Mouse (Mus musculus): ENCODE measurements at regions not wholly inside any gene's neighbourhood (a gene's known extent, or its start where the extent isn't known, plus 50 kb on each side); places are given as distances from the start of the nearest gene placed in this dataset.

DNA sequence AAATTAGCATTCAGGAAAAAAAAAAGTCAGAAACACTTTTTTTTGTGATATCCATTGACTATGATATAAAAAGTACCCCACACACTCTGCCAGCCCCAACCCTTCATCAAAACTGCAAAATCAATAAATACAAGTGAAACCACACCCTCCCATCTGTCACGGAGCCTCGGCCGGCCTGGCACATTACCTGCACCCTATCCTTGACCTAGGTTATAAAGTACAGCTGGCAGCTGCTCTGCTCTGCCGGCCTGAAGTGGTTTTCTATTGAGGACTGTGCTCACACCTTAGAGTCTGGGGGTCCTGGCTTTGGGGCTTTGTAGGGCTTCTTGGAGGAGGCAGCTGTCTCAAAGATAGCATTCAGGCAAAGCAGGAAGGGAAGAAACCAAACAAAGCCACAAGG, 120.6 kb upstream of the Arglu1 start:
- Histone ChIP-seq H3K9ac (ENCODE audit: low read depth, low read length) (no peak overlapping the region), H3K9me3 (ENCODE audit: control insufficient read depth, low read length) (no peaks in the 10 kb centered on the region), H3K4me3 (ENCODE audit: low read length) (no peak overlapping the region), H3K4me1 (ENCODE audit: control insufficient read depth, insufficient read depth, low read length) (0 out of 2 replicates have a peak, but pooled peaks cover 7% of the 10 kb centered on the region), H3K27me3 (ENCODE audit: control insufficient read depth, insufficient read depth, low read length) (0 out of 2 replicates have a peak, but pooled peaks cover 3% of the 10 kb centered on the region), H3K4me2 (replicated peaks; ENCODE audit: low read depth, low read length) (no peak overlapping the region), H3K27ac (ENCODE audit: low read depth, low read length) (no peak overlapping the region), H3K36me3 (ENCODE audit: control insufficient read depth, insufficient read depth, low read length) (no peaks in the 10 kb centered on the region)
- 17% methylated on average over 4 of the region's 4 CpGs for WGBS
- ATAC-seq (ENCODE audit: low FRiP score, low TSS enrichment), result 0 out of 2 replicates have a peak, but pooled peaks have one; percentile 20

- no peak overlapping the region for H3K4me3 ChIP-seq (ENCODE audit: low read length)
- H3K9ac ChIP-seq (ENCODE audit: low read depth, low read length), result no peak overlapping the region
- H3K4me2 ChIP-seq (replicated peaks; ENCODE audit: low read depth, low read length), result no peak overlapping the region
- 0 out of 2 replicates have a peak overlapping the region, but pooled peaks have one; percentile 24 for H3K27ac ChIP-seq (ENCODE audit: low read depth, low read length)
- 0 out of 2 replicates have a peak, but pooled peaks cover 3% of the 10 kb centered on the region for H3K27me3 ChIP-seq (ENCODE audit: control insufficient read depth, insufficient read depth, low read length)
- H3K36me3 ChIP-seq (ENCODE audit: control insufficient read depth, insufficient read depth, low read length), result no peaks in the 10 kb centered on the region
- 0 out of 2 replicates have a peak, but pooled peaks cover 7% of the 10 kb centered on the region for H3K4me1 ChIP-seq (ENCODE audit: control insufficient read depth, insufficient read depth, low read length)
- H3K9me3 ChIP-seq (ENCODE audit: control insufficient read depth, low read length), result no peaks in the 10 kb centered on the region
- ATAC-seq (ENCODE audit: low FRiP score, low TSS enrichment), result peak; percentile 94
- WGBS, result 9% methylated on average over 9 of the region's 9 CpGs
Observed at GRCm38 (mm10) chr8:8809835-8810439, 119.6 kb upstream of the Arglu1 start.

- H3K9ac ChIP-seq (ENCODE audit: low read depth, low read length), result no peak overlapping the region
- 0 out of 2 replicates have a peak, but pooled peaks cover 3% of the 10 kb centered on the region for H3K27me3 ChIP-seq (ENCODE audit: control insufficient read depth, insufficient read depth, low read length)
- 0 out of 2 replicates have a peak, but pooled peaks cover 7% of the 10 kb centered on the region for H3K4me1 ChIP-seq (ENCODE audit: control insufficient read depth, insufficient read depth, low read length)
- H3K9me3 ChIP-seq (ENCODE audit: control insufficient read depth, low read length), result no peaks in the 10 kb centered on the region
- ATAC-seq (ENCODE audit: low FRiP score, low TSS enrichment), result no peak
- no peak overlapping the region for H3K4me3 ChIP-seq (ENCODE audit: low read length)
- H3K27ac ChIP-seq (ENCODE audit: low read depth, low read length), result no peak overlapping the region
- no peak overlapping the region for H3K4me2 ChIP-seq (replicated peaks; ENCODE audit: low read depth, low read length)
- no peaks in the 10 kb centered on the region for H3K36me3 ChIP-seq (ENCODE audit: control insufficient read depth, insufficient read depth, low read length)
- 67% methylated on average over 8 of the region's 8 CpGs for whole genome bisulfite sequencing
Observed at GRCm38 (mm10) chr8:8809349-8809748, 119.0 kb upstream of the Arglu1 start.

DNA sequence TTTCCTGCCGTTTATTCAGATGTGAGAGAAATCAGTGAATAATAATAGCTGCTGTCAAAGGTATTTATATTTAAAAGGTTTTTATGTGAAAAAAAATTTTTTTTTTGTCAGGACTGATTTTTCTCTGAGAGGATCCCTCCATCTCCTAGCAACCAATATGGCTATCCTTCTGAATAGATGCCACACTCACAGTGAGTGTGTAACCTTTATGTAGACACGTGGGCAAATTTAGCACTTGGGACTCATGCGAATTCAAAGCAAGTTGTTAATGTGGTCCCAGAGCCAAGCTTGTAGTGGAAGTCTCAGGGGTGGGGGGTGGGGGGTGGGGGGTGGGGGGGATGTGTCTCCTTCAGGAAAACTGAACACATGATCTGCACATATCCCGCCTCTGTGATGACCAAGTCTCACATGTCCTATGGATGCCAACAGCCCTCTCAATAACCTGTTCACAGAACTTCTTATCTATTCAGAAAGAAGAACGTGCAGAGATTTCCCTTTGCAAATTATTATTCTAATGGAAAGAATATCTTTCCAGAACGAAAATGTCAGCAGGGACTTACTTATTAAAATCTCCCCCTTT, 112.5 kb upstream of the Arglu1 start:
- no peaks in the 10 kb centered on the region for H3K4me1 ChIP-seq (ENCODE audit: control insufficient read depth, insufficient read depth, low read length)
- no peaks in the 10 kb centered on the region for H3K36me3 ChIP-seq (ENCODE audit: control insufficient read depth, insufficient read depth, low read length)
- no peaks in the 10 kb centered on the region for H3K9me3 ChIP-seq (ENCODE audit: control insufficient read depth, low read length)
- H3K27me3 ChIP-seq (ENCODE audit: control insufficient read depth, insufficient read depth, low read length), result 0 out of 2 replicates have a peak, but pooled peaks cover 8% of the 10 kb centered on the region
- no peak overlapping the region for H3K27ac ChIP-seq (ENCODE audit: low read depth, low read length)
- H3K9ac ChIP-seq (ENCODE audit: low read depth, low read length), result no peak overlapping the region
- no peak overlapping the region for H3K4me2 ChIP-seq (replicated peaks; ENCODE audit: low read depth, low read length)
- 77% methylated on average over 6 of the region's 6 CpGs for WGBS
- H3K4me3 ChIP-seq (ENCODE audit: low read length), result no peak overlapping the region
- ATAC-seq (ENCODE audit: low FRiP score, low TSS enrichment), result no peak

GRCm38 (mm10) chr8:8802317-8802716, 112.0 kb upstream of the Arglu1 start:
- ATAC-seq (ENCODE audit: low FRiP score, low TSS enrichment), result no peak
- H3K9ac ChIP-seq (ENCODE audit: low read depth, low read length), result no peak overlapping the region
- H3K27me3 ChIP-seq (ENCODE audit: control insufficient read depth, insufficient read depth, low read length), result 0 out of 2 replicates have a peak, but pooled peaks cover 5% of the 10 kb centered on the region
- no peaks in the 10 kb centered on the region for H3K36me3 ChIP-seq (ENCODE audit: control insufficient read depth, insufficient read depth, low read length)
- 60% methylated on average over 5 of the region's 5 CpGs for WGBS
- no peak overlapping the region for H3K27ac ChIP-seq (ENCODE audit: low read depth, low read length)
- no peak overlapping the region for H3K4me2 ChIP-seq (replicated peaks; ENCODE audit: low read depth, low read length)
- no peaks in the 10 kb centered on the region for H3K4me1 ChIP-seq (ENCODE audit: control insufficient read depth, insufficient read depth, low read length)
- no peaks in the 10 kb centered on the region for H3K9me3 ChIP-seq (ENCODE audit: control insufficient read depth, low read length)
- H3K4me3 ChIP-seq (ENCODE audit: low read length), result no peak overlapping the region

DNA sequence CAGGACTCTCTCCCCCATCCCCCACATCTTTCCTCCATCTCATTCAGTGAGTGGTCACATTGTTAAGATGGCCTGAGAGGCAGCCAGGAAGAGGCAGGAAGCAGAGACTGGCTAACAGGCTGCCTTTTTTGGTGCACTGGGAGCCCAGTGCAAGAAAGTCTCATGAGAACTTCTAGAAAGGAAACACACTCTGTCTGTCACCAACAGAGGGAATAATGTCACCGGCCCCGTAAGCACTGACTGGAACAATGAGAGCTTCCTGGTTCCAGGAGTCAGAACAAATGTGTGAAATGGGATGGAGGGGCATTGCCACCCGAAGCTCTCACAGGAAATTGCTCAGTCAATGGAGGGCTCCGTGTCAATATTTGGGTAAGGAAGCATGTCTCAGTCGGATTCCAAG, 111.3 kb upstream of the Arglu1 start:
- WGBS, result 35% methylated on average over 5 of the region's 5 CpGs
- 0 out of 2 replicates have a peak, but pooled peaks cover 6% of the 10 kb centered on the region for H3K27me3 ChIP-seq (ENCODE audit: control insufficient read depth, insufficient read depth, low read length)
- no peak overlapping the region for H3K27ac ChIP-seq (ENCODE audit: low read depth, low read length)

DNA sequence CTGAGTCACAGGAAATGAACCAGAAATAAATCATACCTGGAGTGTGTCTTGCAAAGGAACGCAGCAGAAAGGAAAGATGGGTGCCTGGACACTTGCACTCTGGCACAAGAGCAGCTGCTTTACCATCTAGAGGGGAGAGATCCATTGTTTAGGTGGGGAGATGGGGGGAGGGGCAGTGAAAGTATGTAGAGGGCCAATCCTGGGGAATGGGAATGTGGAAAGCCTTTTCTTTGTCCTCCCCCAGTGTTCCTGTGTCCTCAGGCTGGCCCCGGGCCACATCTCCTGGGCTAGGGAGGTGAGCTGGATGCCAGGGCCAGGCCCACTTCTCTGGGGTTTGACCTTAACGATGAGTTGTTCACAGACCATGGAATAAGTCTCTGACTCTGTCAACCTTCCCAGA, 107.2 kb upstream of the Arglu1 start:
- H3K4me2 ChIP-seq (replicated peaks; ENCODE audit: low read depth, low read length), result no peak overlapping the region
- H3K9ac ChIP-seq (ENCODE audit: low read depth, low read length), result no peak overlapping the region
- H3K4me3 ChIP-seq (ENCODE audit: low read length), result no peak overlapping the region
- peaks cover 4% of the 10 kb centered on the region for H3K4me1 ChIP-seq (ENCODE audit: control insufficient read depth, insufficient read depth, low read length)
- H3K27ac ChIP-seq (ENCODE audit: low read depth, low read length), result no peak overlapping the region
- no peaks in the 10 kb centered on the region for H3K9me3 ChIP-seq (ENCODE audit: control insufficient read depth, low read length)
- 75% methylated on average over 3 of the region's 3 CpGs for WGBS
- ATAC-seq (ENCODE audit: low FRiP score, low TSS enrichment), result no peak
- peaks cover 16% of the 10 kb centered on the region; the same call in 1 of the 2 replicates for H3K27me3 ChIP-seq (ENCODE audit: control insufficient read depth, insufficient read depth, low read length)
- no peaks in the 10 kb centered on the region for H3K36me3 ChIP-seq (ENCODE audit: control insufficient read depth, insufficient read depth, low read length)

More for the DNA sequence above, 111.3 kb upstream of the Arglu1 start:
- H3K36me3 ChIP-seq (ENCODE audit: control insufficient read depth, insufficient read depth, low read length), result no peaks in the 10 kb centered on the region
- ATAC-seq (ENCODE audit: low FRiP score, low TSS enrichment), result no peak
- no peak overlapping the region for H3K4me3 ChIP-seq (ENCODE audit: low read length)
- no peaks in the 10 kb centered on the region for H3K9me3 ChIP-seq (ENCODE audit: control insufficient read depth, low read length)
- no peak overlapping the region for H3K9ac ChIP-seq (ENCODE audit: low read depth, low read length)
- H3K4me1 ChIP-seq (ENCODE audit: control insufficient read depth, insufficient read depth, low read length), result no peaks in the 10 kb centered on the region
- no peak overlapping the region for H3K4me2 ChIP-seq (replicated peaks; ENCODE audit: low read depth, low read length)

GRCm38 (mm10) chr8:8796951-8797350, 106.6 kb upstream of the Arglu1 start:
- ATAC-seq (ENCODE audit: low FRiP score, low TSS enrichment), result no peak

DNA sequence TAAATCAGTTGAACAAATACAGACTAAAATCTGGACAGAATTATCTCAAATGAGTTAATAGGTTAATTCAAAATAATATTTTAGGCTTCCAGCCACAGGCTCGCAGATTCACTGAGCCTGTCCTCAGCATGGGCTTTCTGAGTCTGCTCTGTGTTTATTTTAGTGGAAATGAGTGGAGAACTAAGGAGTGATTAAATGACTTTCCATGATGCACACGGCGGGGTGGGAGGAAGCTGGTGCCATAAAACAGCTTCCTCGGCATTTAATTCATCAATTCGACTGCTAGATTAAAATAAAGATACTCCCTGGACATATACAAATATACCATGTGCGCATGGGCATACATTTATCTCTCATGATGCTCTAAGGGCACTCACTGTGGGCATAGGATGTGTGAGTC, 104.4 kb upstream of the Arglu1 start:
- peak; percentile 84; the same call in 1 of the 2 replicates for ATAC-seq (ENCODE audit: low FRiP score, low TSS enrichment)
- H3K9me3 ChIP-seq (ENCODE audit: control insufficient read depth, low read length), result no peaks in the 10 kb centered on the region
- H3K4me1 ChIP-seq (ENCODE audit: control insufficient read depth, insufficient read depth, low read length), result peaks cover 4% of the 10 kb centered on the region
- H3K4me3 ChIP-seq (ENCODE audit: low read length), result no peak overlapping the region
- H3K36me3 ChIP-seq (ENCODE audit: control insufficient read depth, insufficient read depth, low read length), result no peaks in the 10 kb centered on the region
- no peak overlapping the region for H3K4me2 ChIP-seq (replicated peaks; ENCODE audit: low read depth, low read length)
- 15% methylated on average over 6 of the region's 6 CpGs for WGBS
- H3K27me3 ChIP-seq (ENCODE audit: control insufficient read depth, insufficient read depth, low read length), result peaks cover 11% of the 10 kb centered on the region; the same call in 1 of the 2 replicates
- H3K9ac ChIP-seq (ENCODE audit: low read depth, low read length), result no peak overlapping the region
- no peak overlapping the region for H3K27ac ChIP-seq (ENCODE audit: low read depth, low read length)

More at GRCm38 (mm10) chr8:8796951-8797350, 106.6 kb upstream of the Arglu1 start:
- Histone ChIP-seq H3K36me3 (ENCODE audit: control insufficient read depth, insufficient read depth, low read length) (no peaks in the 10 kb centered on the region), H3K27me3 (ENCODE audit: control insufficient read depth, insufficient read depth, low read length) (peaks cover 16% of the 10 kb centered on the region; the same call in 1 of the 2 replicates), H3K4me1 (ENCODE audit: control insufficient read depth, insufficient read depth, low read length) (peaks cover 4% of the 10 kb centered on the region), H3K9me3 (ENCODE audit: control insufficient read depth, low read length) (no peaks in the 10 kb centered on the region), H3K27ac (ENCODE audit: low read depth, low read length) (no peak overlapping the region), H3K4me3 (ENCODE audit: low read length) (no peak overlapping the region), H3K4me2 (replicated peaks; ENCODE audit: low read depth, low read length) (no peak overlapping the region), H3K9ac (ENCODE audit: low read depth, low read length) (no peak overlapping the region)
- WGBS, result 36% methylated on average over 9 of the region's 9 CpGs
